Mouse (Mus musculus) neutrophil, adult 83 days (primary cell): ENCODE results near the gene Fcer1a. TPM values are rescaled to one million over a fixed set of nuclear protein-coding genes. Genes with fewer than 3 reads are reported as not detected.

Source experiments
- total RNA-seq, 2 experiments: library from RNA; stranded (reverse); gene quantifications; one replicate each; pipeline ENCODE4 v1.2.4; 2023

The Fcer1a gene
- 1 to 10 TPM; 3.4 to 5.2 TPM for total RNA-seq

DNA sequence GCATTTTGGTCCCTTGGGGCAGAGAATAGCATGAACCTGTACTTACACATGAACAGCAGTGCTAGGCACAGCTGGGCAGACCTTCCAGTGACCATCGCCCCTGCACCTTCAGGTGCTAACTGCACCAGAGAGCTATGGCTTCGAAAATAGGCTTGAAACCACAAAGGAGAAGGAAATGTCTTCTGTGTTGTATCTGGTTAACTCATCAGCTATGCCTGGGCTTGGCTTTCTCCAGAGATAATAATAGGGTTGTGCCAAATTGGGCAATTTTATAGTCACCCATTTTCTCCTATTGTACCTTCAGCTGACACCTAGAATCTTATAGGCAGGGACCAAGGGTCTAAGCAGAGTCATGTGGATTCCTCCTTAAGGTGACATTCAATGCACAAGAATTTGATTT lies at the start of gene Fcer1a:
Gene Fcer1a (minus strand): TSS at position 134 of the 400 bp plus-strand sequence.

DNA sequence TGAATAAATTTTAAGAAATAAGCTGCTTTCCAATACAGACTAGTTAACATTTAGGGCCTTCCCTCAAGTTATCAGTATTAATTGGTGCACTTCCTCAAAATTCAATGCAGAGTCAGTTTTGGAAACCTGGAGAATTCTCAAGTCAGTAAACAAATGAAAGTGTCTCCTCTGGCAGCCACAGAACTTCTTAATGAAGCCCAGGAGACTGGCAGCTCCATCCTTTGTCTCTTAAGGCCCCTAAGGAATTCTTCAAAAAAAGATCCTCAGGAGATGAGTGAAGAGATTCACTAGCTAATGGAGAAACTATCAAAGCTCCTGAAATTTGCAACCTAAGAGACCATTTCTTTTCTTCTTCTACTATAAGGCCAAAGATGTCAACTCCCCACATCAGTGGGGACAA lies 38.7 kb upstream of the Fcer1a start, which contains the start of gene Olfr418:
Gene Olfr418 (plus strand): TSS at position 301 of the 400 bp plus-strand sequence.

DNA sequence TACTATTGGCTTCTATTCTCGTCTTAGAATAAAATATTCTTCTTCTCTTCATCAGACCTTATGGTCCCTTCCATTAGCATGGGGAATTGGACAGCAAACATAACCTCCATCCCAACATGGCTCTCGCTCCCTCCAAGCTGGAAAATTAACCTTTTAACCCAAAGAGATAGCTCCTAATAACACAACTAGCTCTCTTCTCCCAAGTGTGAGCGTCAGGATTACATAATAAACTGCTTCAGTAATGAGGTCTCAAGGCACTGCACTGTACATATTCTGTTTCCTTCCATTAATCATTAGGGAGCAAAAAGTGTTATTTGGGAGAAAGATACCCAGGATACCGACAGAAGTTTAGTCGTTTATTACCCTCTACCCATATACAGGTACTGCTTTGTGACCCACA lies 14.9 kb downstream of the Fcer1a start, which contains the start of gene Olfr1404:
Gene Olfr1404 (plus strand): TSS at position 301 of the 400 bp plus-strand sequence.

DNA sequence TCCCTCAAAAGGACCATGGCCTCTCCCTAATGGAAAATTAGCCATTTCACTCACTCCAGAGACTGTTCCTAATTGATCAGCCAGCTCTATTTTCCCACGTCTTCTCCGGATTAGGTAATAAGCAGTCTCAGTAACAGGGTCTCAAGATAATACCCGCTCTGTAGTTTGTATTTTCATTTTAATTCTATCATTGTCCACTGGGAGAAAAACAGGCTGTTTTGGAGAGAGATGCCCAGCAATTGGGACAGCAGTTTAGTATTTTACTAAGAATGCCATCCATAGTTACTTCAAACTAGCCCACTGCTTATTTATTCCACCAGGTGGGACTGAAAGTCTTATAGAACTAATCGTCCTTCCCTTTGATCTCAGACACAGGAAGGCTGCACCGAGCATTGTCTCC lies 29.5 kb downstream of the Fcer1a start, which contains the start of gene Olfr218:
Gene Olfr218 (plus strand): TSS at position 301 of the 400 bp plus-strand sequence.

DNA sequence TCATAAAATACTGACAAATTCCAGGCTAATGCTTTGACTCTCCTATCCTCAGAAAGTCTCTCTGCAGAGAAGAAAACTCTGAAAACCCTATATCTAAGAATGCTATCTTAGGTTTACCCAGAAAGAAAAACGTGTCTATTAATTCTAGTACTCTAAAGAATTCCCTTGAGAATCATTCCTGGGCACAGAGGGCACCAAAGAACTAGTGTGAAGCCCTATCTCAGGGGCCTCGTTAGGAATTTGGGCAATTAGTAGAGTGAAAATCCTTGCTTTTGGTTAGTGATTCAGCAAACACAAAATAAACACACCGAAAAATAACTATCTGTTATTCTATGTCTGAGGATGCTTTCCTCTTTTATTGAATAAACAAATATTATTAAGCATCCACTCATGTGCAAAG lies 36.5 kb downstream of the Fcer1a start, which contains the start of gene Olfr1406:
Gene Olfr1406 (minus strand): TSS at position 101 of the 400 bp plus-strand sequence.

Other genes with a start within 250 kb of the Fcer1a start
- gene Olfr1408, start 89.8 kb downstream of the Fcer1a start, total RNA-seq = not detected
- gene Olfr1406, start 36.6 kb downstream of the Fcer1a start, total RNA-seq = not detected
- not detected for gene Olfr218, start 29.4 kb downstream of the Fcer1a start, total RNA-seq
- gene Olfr1404, start 14.8 kb downstream of the Fcer1a start, total RNA-seq = not detected
- not detected for gene Olfr418, start 38.8 kb upstream of the Fcer1a start, total RNA-seq
- gene Mptx2, start 50.6 kb upstream of the Fcer1a start, total RNA-seq = not detected
- 1 to 10 TPM; 1.8 to 2.6 TPM for gene Ackr1, start 106.5 kb upstream of the Fcer1a start, total RNA-seq
- 10 to 100 TPM; 40.9 to 48.4 TPM for gene Aim2, start 123.7 kb upstream of the Fcer1a start, total RNA-seq
- under 1 TPM; 0.31 to 0.88 TPM for gene Cadm3, start 140.5 kb upstream of the Fcer1a start, total RNA-seq